Mouse (Mus musculus): ENCODE results near the gene Ddx60.

GRCm38 (mm10) chr8:61969581-61969980 lies 41.7 kb downstream of the Ddx60 start:
- TF ChIP-seq CTCF (IDR thresholded peaks at IDR 0.05; ENCODE audit: low read depth) (no peak), EP300 (IDR thresholded peaks at IDR 0.05; ENCODE audit: low read depth) (no peak)

Data from liver, embryonic 14.5 days (tissue).